Mouse (Mus musculus): ENCODE measurements at regions not wholly inside any gene's neighbourhood (a gene's known extent, or its start where the extent isn't known, plus 50 kb on each side); places are given as distances from the start of the nearest gene placed in this dataset.

- Histone ChIP-seq H3K4me3 (ENCODE audit: control insufficient read depth in 1 of 2, insufficient read depth in 1 of 2, low read depth in 2 of 2, low read length in 2 of 2) (no peak overlapping the region), H3K79me2 (ENCODE audit: control insufficient read depth, insufficient read depth, low read length, poor library complexity) (no peaks in the 10 kb centered on the region), H3K27me3 (ENCODE audit: control insufficient read depth in 1 of 2, insufficient read depth in 2 of 2, low read length in 2 of 2) (no peaks in the 10 kb centered on the region), H3K9me3 (replicated peaks; ENCODE audit: insufficient read depth, low read length) (no peaks in the 10 kb centered on the region), H3K27ac (ENCODE audit: control insufficient read depth, low read depth, low read length) (no peak overlapping the region), H3K4me1 (ENCODE audit: control insufficient read depth in 1 of 2, insufficient read depth in 2 of 2, low read length in 2 of 2) (no peaks in the 10 kb centered on the region), H3K9ac (ENCODE audit: control insufficient read depth, low read depth, low read length, poor library complexity, severe bottlenecking) (no peak overlapping the region), H3K36me3 (ENCODE audit: control insufficient read depth in 1 of 2, insufficient read depth in 2 of 2, low read length in 2 of 2) (no peaks in the 10 kb centered on the region)
- TF ChIP-seq GABPA (IDR thresholded peaks at IDR 0.05; ENCODE audit: low read depth, low read length) (no peak), TAL1 (IDR thresholded peaks at IDR 0.05; ENCODE audit: low read length) (no peak), BHLHE40 (IDR thresholded peaks at IDR 0.05; ENCODE audit: borderline replicate concordance, low read depth, low read length) (no peak), MAZ (IDR thresholded peaks at IDR 0.05; ENCODE audit: low read depth, low read length) (no peak), NELFE (IDR thresholded peaks at IDR 0.05; ENCODE audit: low read depth, low read length) (no peak), TCF12 (IDR thresholded peaks at IDR 0.05; ENCODE audit: low read depth, low read length) (no peak), MXI1 (IDR thresholded peaks at IDR 0.05; ENCODE audit: low read depth, low read length) (no peak), USF1 (IDR thresholded peaks at IDR 0.05; ENCODE audit: low read depth, low read length) (no peak), USF2 (IDR thresholded peaks at IDR 0.05; ENCODE audit: borderline replicate concordance in 1 of 2, insufficient read depth in 1 of 2, low read depth in 1 of 2, low read length in 2 of 2) (no peak), SIN3A (IDR thresholded peaks at IDR 0.05; ENCODE audit: low read length) (no peak), POLR2AphosphoS2 (IDR thresholded peaks at IDR 0.05; ENCODE audit: low read length) (no peak), ZKSCAN1 (IDR thresholded peaks at IDR 0.05; ENCODE audit: low read depth, low read length) (no peak), CHD1 (IDR thresholded peaks at IDR 0.05; ENCODE audit: low read depth, low read length) (no peak), POLR2AphosphoS5 (IDR thresholded peaks at IDR 0.05; ENCODE audit: borderline replicate concordance, low read depth, low read length) (no peak), CTCF (IDR thresholded peaks at IDR 0.05 in 2 of 3, conservative IDR thresholded peaks at IDR 0.05 in 1 of 3; ENCODE audit: control insufficient read depth in 1 of 3, insufficient read depth in 1 of 3, low read depth in 2 of 3, low read length in 3 of 3, poor library complexity in 1 of 3, severe bottlenecking in 1 of 3) (no peak), KAT2A (conservative IDR thresholded peaks at IDR 0.05; ENCODE audit: low read depth, low read length) (no peak), RAD21 (IDR thresholded peaks at IDR 0.05; ENCODE audit: low read depth, low read length) (no peak)
- no peak for DNase-seq (ENCODE audit: low read depth, low spot score)
Observed at GRCm38 (mm10) chr15:60333573-60334306, 317.3 kb upstream of the 4933412E24Rik start.

DNA sequence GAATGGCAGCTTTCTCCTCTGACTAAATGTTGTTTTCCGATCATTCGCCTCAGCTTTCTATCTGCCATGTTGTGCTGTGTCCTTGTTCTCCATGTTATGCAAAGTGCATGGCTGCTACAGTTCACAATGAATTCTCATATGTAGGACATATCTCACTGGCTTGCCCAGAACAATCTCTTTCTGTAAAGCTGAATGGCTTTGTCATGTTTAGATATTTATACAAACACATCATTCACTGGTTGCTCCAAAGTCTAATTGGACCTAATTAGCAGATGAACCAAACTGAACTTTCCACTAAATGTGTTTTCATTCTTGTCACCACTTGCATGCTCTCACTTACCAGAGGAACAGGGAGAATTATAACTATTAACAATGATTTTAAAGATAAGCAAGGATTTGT is 301.2 kb upstream of the 4933412E24Rik start:
- Histone ChIP-seq H3K27me3 (ENCODE audit: control insufficient read depth in 1 of 2, insufficient read depth in 2 of 2, low read length in 2 of 2) (no peaks in the 10 kb centered on the region), H3K4me3 (ENCODE audit: control insufficient read depth in 1 of 2, insufficient read depth in 1 of 2, low read depth in 2 of 2, low read length in 2 of 2) (no peak overlapping the region), H3K9ac (ENCODE audit: control insufficient read depth, low read depth, low read length, poor library complexity, severe bottlenecking) (no peak overlapping the region), H3K9me3 (replicated peaks; ENCODE audit: insufficient read depth, low read length) (no peaks in the 10 kb centered on the region), H3K4me1 (ENCODE audit: control insufficient read depth in 1 of 2, insufficient read depth in 2 of 2, low read length in 2 of 2) (no peaks in the 10 kb centered on the region), H3K36me3 (ENCODE audit: control insufficient read depth in 1 of 2, insufficient read depth in 2 of 2, low read length in 2 of 2) (no peaks in the 10 kb centered on the region), H3K79me2 (ENCODE audit: control insufficient read depth, insufficient read depth, low read length, poor library complexity) (no peaks in the 10 kb centered on the region), H3K27ac (ENCODE audit: control insufficient read depth, low read depth, low read length) (no peak overlapping the region)
- TF ChIP-seq RCOR1 (IDR thresholded peaks at IDR 0.05; ENCODE audit: low read depth, low read length) (no peak), TBP (IDR thresholded peaks at IDR 0.05; ENCODE audit: low read depth, low read length) (no peak), POLR2A (IDR thresholded peaks at IDR 0.05; ENCODE audit: control insufficient read depth in 1 of 2, insufficient read depth in 1 of 2, low read depth in 1 of 2, low read length in 2 of 2, poor library complexity in 1 of 2) (no peak), ELF1 (IDR thresholded peaks at IDR 0.05; ENCODE audit: low read depth, low read length) (no peak), POLR2AphosphoS2 (IDR thresholded peaks at IDR 0.05; ENCODE audit: low read length) (no peak), CHD2 (IDR thresholded peaks at IDR 0.05; ENCODE audit: low read length) (no peak), RAD21 (IDR thresholded peaks at IDR 0.05; ENCODE audit: low read depth, low read length) (no peak), ZNF384 (IDR thresholded peaks at IDR 0.05; ENCODE audit: low read depth, low read length) (no peak), MXI1 (IDR thresholded peaks at IDR 0.05; ENCODE audit: low read depth, low read length) (no peak), POLR2AphosphoS5 (IDR thresholded peaks at IDR 0.05; ENCODE audit: borderline replicate concordance, low read depth, low read length) (no peak), GABPA (IDR thresholded peaks at IDR 0.05; ENCODE audit: low read depth, low read length) (no peak), USF1 (IDR thresholded peaks at IDR 0.05; ENCODE audit: low read depth, low read length) (no peak), TAL1 (IDR thresholded peaks at IDR 0.05; ENCODE audit: low read length) (no peak), SIN3A (IDR thresholded peaks at IDR 0.05; ENCODE audit: low read length) (no peak), GATA1 (IDR thresholded peaks at IDR 0.05; ENCODE audit: low read depth, low read length) (no peak)
- no peak for DNase-seq (ENCODE audit: low read depth, low spot score)

All from MEL (cell line).